Mouse (Mus musculus) heart, adult 2 months (tissue): ENCODE measurements around the gene Hmga1b. TPM values are rescaled to one million over a fixed set of nuclear protein-coding genes. Genes with fewer than 3 reads are reported as not detected.
"Not testable (repeated sequence)": the region's sequence is repeated elsewhere in the genome, so short reads cannot be mapped to it uniquely, and the experiment has no call there.

Experiments
- DNase-seq, 2 experiments: peaks; one replicate each; pipeline ENCODE4 v3.0.0; 2021
- H3K27ac ChIP-seq: fragments of 200-600 bp; 2 replicates; pipeline ENCODE4 v1.8.1; 2022
- H3K27me3 ChIP-seq: fragments of 200-500 bp; 2 replicates; pipeline ENCODE4 v1.6.1; 2012; ENCODE audit warnings: mild to moderate bottlenecking, low read length, inconsistent platforms, mixed read lengths; ENCODE audit not compliant: control insufficient read depth, insufficient read depth
- H3K36me3 ChIP-seq: fragments of 200-500 bp; 2 replicates; pipeline ENCODE4 v1.6.1; 2012; ENCODE audit warnings: low read length, inconsistent platforms; ENCODE audit not compliant: control insufficient read depth, insufficient read depth
- H3K4me1 ChIP-seq: fragments of 200-500 bp; 2 replicates; pipeline ENCODE4 v1.6.1; 2011; ENCODE audit warnings: low read length; ENCODE audit not compliant: control insufficient read depth, insufficient read depth
- H3K4me3 ChIP-seq: fragments of 200-600 bp; 2 replicates; pipeline ENCODE4 v1.8.1; 2022
- H3K79me2 ChIP-seq: fragments of 200-500 bp; replicated peaks from 2 replicates; pipeline ENCODE4 v1.6.1; 2012; ENCODE audit warnings: mild to moderate bottlenecking, inconsistent platforms, low read length, moderate library complexity, mixed read lengths; ENCODE audit not compliant: control insufficient read depth, insufficient read depth
- H3K9ac ChIP-seq: fragments of 200-500 bp; 2 replicates; pipeline ENCODE4 v1.6.1; 2012; ENCODE audit warnings: low read depth, mild to moderate bottlenecking, control low read depth, inconsistent platforms, low read length, mixed read lengths
- CTCF ChIP-seq: fragments of 200-600 bp; IDR thresholded peaks from 2 replicates; pipeline ENCODE4 v1.8.1; 2022; ENCODE audit warnings: antibody characterized with exemption, mild to moderate bottlenecking, moderate library complexity
- EP300 ChIP-seq: fragments of 200-500 bp; IDR thresholded peaks from 2 replicates; pipeline ENCODE4 v1.6.1; 2011; ENCODE audit warnings: low read depth, low read length, control low read depth; ENCODE audit not compliant: insufficient read depth
- POLR2A ChIP-seq: fragments of 200-500 bp; IDR thresholded peaks from 2 replicates; pipeline ENCODE4 v1.6.1; 2011; ENCODE audit warnings: mild to moderate bottlenecking, low read depth, low read length, control low read depth; ENCODE audit not compliant: insufficient read depth
- WGBS: fragments of 180-500 bp; shearing (Covaris S2); methylation state at CpG from one replicate; pipeline ENCODE4 v1.1.7; 2018; 5-methylcytosine and 5-hydroxymethylcytosine counted together
- intact Hi-C: fragments of 180-260 bp; cut with DNase I; formaldehyde crosslinking; loops from one replicate; pipeline ENCODE4 v1.15.1; 2025
- long read RNA-seq: library from polyadenylated mRNA; stranded (forward); transcript quantifications from one replicate; pipeline ENCODE4 v2.0.0, GENCODE M21; 2021
- polyA plus RNA-seq: library from polyadenylated mRNA; depleted of rRNA; stranded (reverse); fragments of >200 nt; gene quantifications from 2 replicates; pipeline ENCODE4 v1.2.3, GENCODE M21; 2012; rRNA removed
- total RNA-seq, 2 experiments: library from RNA; stranded (reverse); gene quantifications; 2 replicates each; pipeline ENCODE4 v1.2.3; 2021

Gene Hmga1b
- total RNA-seq (10 to 100 TPM; 24.5 to 31.4 TPM), polyA plus RNA-seq (0.57 and 1.4 TPM in 2 replicates)
- long read RNA-seq, transcript Hmga1b-201 (1 exons, 1,626 nt): major isoform, 15 of 17 reads
- long read RNA-seq, partial matches to known transcripts: 0 of 17 reads
- long read RNA-seq, other reads (novel, unspliced or antisense): 2 of 17 reads

GRCm38 (mm10) chr11:120762672-120763041 is at the start of gene Hmga1b:
Gene Hmga1b (plus strand): TSS chr11:120762794.
- H3K27ac ChIP-seq, H3K4me1 ChIP-seq, H3K36me3 ChIP-seq, DNase-seq, H3K27me3 ChIP-seq, H3K9ac ChIP-seq, intact Hi-C loops, H3K4me3 ChIP-seq, H3K79me2 ChIP-seq: not testable (repeated sequence)
- WGBS: 8% methylated on average over 14 of the region's 14 CpGs

DNA sequence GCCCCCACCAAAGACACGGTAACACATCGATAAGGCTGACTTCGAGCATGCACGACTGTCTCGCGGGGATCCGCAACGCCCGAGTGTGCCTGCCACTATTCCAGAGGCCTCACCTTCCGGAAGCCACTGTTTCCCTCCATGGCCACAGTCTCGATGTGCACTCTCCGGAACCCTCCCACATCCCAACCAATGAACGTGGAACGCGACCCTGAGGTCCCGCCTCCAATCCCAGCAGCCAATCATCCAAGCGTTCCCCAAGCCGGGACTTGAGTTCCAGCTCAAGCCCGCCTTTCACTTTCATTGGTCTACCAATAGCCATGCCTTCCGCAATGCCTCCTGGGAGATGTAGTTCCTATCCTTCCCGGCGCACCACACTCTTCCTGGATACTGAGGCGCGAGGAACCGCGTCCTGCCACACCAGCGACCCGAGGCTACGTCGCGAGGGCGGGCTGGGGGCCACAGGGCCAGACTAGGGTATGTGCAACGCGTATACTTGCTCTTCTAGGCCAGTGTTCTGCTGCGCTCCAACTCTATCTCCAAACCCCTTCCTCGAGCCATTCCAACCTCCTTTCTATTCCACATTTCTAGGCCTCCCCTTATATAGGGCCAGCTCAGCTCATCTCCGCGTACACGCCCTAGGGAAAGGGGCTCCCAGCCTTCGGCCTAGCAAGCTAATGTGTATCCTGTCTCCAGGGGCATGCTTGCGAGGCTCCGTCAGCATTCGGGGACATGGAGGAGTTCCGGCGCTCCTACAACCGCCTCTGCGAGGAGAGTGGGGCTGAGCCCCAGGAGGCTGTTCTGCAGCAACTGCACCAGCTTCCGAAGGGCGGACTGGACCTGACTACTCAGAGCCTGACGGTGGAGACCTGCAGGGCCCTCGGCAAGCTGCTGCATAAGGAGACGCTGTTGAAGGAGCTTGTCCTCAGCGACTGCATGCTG is 48.7 kb upstream of the Hmga1b start, which contains the start of the genes Cenpx and Lrrc45:
Cenpx (minus strand) TSS at position 159 of the 939 bp plus-strand sequence.
Lrrc45 (plus strand) TSS at position 346 of the 939 bp plus-strand sequence.
- intact Hi-C loops: loop anchor here (2.0 to 5.0 kb wide), 4 partner anchors 89 to 225 kb away; partner anchors contain the start of genes Arhgdia and Sirt7
- Histone ChIP-seq H3K79me2 (no peaks in the 10 kb centered on the region), H3K9ac (peak within 1 kb of the TSS; percentile 58), H3K4me3 (peak within 1 kb of the TSS; percentile 65), H3K27me3 (no peaks in the 10 kb centered on the region), H3K4me1 (peaks cover 5% of the 10 kb centered on the region; the same call in 1 of the 2 replicates), H3K36me3 (no peaks in the 10 kb centered on the region), H3K27ac (peak within 1 kb of the TSS; percentile 76)
- peak; percentile 95 to 98 for DNase-seq
- no peak for TF ChIP-seq CTCF
- peak; percentile 88 for TF ChIP-seq POLR2A
- TF ChIP-seq EP300: 0 out of 2 replicates have a peak, but pooled peaks have one; percentile 41
- 2% methylated on average over 53 of the region's 53 CpGs for WGBS

- no peaks in the 10 kb centered on the region for H3K36me3 ChIP-seq
- WGBS: 39% methylated on average over 10 of the region's 10 CpGs
- H3K4me1 ChIP-seq: peaks cover 5% of the 10 kb centered on the region; the same call in 1 of the 2 replicates
- no peak overlapping the region for H3K27ac ChIP-seq
- no peaks in the 10 kb centered on the region for H3K27me3 ChIP-seq
- peak overlapping the region; percentile 65 for H3K4me3 ChIP-seq
- no peak for DNase-seq
- TF ChIP-seq EP300: no peak
- no peak for TF ChIP-seq POLR2A
- TF ChIP-seq CTCF: no peak
- H3K79me2 ChIP-seq: no peaks in the 10 kb centered on the region
- intact Hi-C loops: loop anchor here (5.0 kb wide), 1 partner anchor 132 kb away; the partner anchor contains the start of gene Arhgdia
- H3K9ac ChIP-seq: no peak overlapping the region
Observed at GRCm38 (mm10) chr11:120714546-120714945, 48.0 kb upstream of the Hmga1b start.

DNA sequence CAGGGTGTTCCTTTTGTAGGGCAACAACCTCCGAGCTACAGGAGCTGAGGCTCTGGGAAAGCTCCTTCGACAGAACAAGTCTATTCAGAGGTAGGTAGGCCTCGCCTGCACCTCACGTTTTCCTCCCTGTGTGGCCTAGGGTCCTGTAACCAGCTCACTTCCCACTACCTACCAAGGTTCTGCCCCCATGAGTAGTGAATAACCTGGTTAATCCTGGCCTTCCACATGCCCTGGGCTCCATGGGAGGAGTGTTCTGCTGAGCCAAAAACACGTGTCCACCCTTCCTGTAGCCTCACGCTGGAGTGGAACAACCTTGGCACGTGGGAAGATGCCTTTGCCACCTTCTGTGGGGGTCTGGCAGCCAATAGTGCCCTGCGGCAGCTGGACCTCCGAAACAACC is 47.5 kb upstream of the Hmga1b start:
- H3K27me3 ChIP-seq: no peaks in the 10 kb centered on the region
- DNase-seq: no peak

GRCm38 (mm10) chr11:120719242-120719641 is 43.4 kb upstream of the Hmga1b start:
- Histone ChIP-seq H3K4me1 (peaks cover 3% of the 10 kb centered on the region; the same call in 1 of the 2 replicates), H3K4me3 (no peak overlapping the region), H3K36me3 (no peaks in the 10 kb centered on the region), H3K27ac (no peak overlapping the region), H3K27me3 (0 out of 2 replicates have a peak, but pooled peaks cover 1% of the 10 kb centered on the region), H3K9ac (no peak overlapping the region), H3K79me2 (no peaks in the 10 kb centered on the region)
- intact Hi-C loops: no loop called here
- DNase-seq: no peak
- TF ChIP-seq CTCF: no peak
- no peak for TF ChIP-seq EP300
- no peak for TF ChIP-seq POLR2A
- WGBS: 91% methylated on average over 9 of the region's 9 CpGs

More for the DNA sequence above, 47.5 kb upstream of the Hmga1b start:
- TF ChIP-seq EP300 (no peak), CTCF (no peak), POLR2A (no peak)
- H3K4me1 ChIP-seq: peaks cover 5% of the 10 kb centered on the region; the same call in 1 of the 2 replicates
- no peak overlapping the region for H3K4me3 ChIP-seq
- WGBS: 88% methylated on average over 9 of the region's 9 CpGs
- no peaks in the 10 kb centered on the region for H3K79me2 ChIP-seq
- intact Hi-C loops: no loop called here
- H3K9ac ChIP-seq: no peak overlapping the region
- no peak overlapping the region for H3K27ac ChIP-seq
- no peaks in the 10 kb centered on the region for H3K36me3 ChIP-seq
